Mouse (Mus musculus): Measurements from ENCODE around the gene Vma21. TPM values are rescaled to one million over a fixed set of nuclear protein-coding genes. Genes with fewer than 3 reads are reported as not detected.

Vma21 gene
- polyA plus RNA-seq, 1 experiment: 14.3 TPM

GRCm38 (mm10) chrX:71853798-71854197 lies 38.1 kb downstream of the Vma21 start:
- no peaks in the 10 kb centered on the region for H3K36me3 ChIP-seq (ENCODE audit: control insufficient read depth, insufficient read depth)
- no peak overlapping the region for H3K4me3 ChIP-seq (ENCODE audit: insufficient read depth, poor library complexity, severe bottlenecking)
- peak; percentile 86 for TF ChIP-seq USF1 (IDR thresholded peaks at IDR 0.05; ENCODE audit: low read depth)
- TF ChIP-seq CEBPB (IDR thresholded peaks at IDR 0.05; ENCODE audit: low read depth): no peak
- no peak for TF ChIP-seq CTCF (IDR thresholded peaks at IDR 0.05; ENCODE audit: control insufficient read depth, insufficient read depth, insufficient read length)
- no peaks in the 10 kb centered on the region for H3K79me2 ChIP-seq (ENCODE audit: control insufficient read depth, insufficient read depth)
- H3K79me3 ChIP-seq (ENCODE audit: low read depth): no peaks in the 10 kb centered on the region
- no peaks in the 10 kb centered on the region for H3K27me3 ChIP-seq (ENCODE audit: control insufficient read depth, insufficient read depth, insufficient read length)
- H3ac ChIP-seq (ENCODE audit: control insufficient read depth, insufficient read length, low read depth): no peak overlapping the region

Other genes starting within 250 kb of the Vma21 start
- not detected for gene Gpr50, start 152.3 kb upstream of the Vma21 start, polyA plus RNA-seq (2012; fragmentation: generic; extraction: Trizol)
- gene Gm1141, start 105.1 kb downstream of the Vma21 start, polyA plus RNA-seq (2012; fragmentation: generic; extraction: Trizol): 0.22 TPM
- gene Prrg3, start 146.7 kb downstream of the Vma21 start, polyA plus RNA-seq (2012; fragmentation: generic; extraction: Trizol): not detected
- not detected for gene Fate1, start 157.1 kb downstream of the Vma21 start, polyA plus RNA-seq (2012; fragmentation: generic; extraction: Trizol)
- not detected for gene Cnga2, start 175.9 kb downstream of the Vma21 start, polyA plus RNA-seq (2012; fragmentation: generic; extraction: Trizol)